ENCODE assay signal across 11 mouse cellular contexts in the genomic region with DNA sequence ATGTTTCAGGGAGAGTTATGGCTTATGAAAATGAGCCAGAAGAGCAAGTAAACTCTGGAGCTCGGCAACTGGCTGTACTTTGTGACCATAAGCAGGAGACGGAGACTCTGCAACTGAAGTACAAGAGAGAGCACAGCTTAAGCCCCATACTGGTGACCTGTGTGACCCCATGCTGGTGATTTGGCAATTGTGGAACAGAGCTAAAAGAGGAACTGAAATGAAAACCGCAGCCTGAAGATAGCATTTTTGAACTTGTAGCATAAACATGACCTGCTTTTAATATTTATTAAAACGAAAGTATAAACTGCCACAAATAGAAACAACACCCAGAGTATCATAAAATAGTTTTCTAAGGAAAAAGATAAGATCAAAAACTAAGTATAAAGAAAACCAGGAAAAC.
DNase-seq lines count a peak whose midpoint lies in the region; ATAC-seq and TF ChIP-seq lines count a peak whose summit lies in the region.
"Had no signal": no experiment of that assay in that cellular context is flagged by ENCODE, and none has a peak within 500 bp of the region (broad histone marks: within the 10 kb centered on the region; RNA-seq: fewer than 3 reads in every experiment).

No protein-coding gene starts in this region.

- peak; percentile 31 for DNase-seq in kidney, adult 2 months
- no peak for DNase-seq in kidney, adult 18-20 months
- peak; percentile 71 for DNase-seq in MEL-GATA-1-ER (ENCODE audit: extremely low read depth, low read depth)
- no peak for DNase-seq in thymus, postnatal 36 days
- DNase-seq in hindbrain, postnatal 0 days (ENCODE audit: low spot score) = no peak
- DNase-seq in layer of hippocampus, adult 11-12 months (ENCODE audit: low spot score) = no peak
- DNase-seq: cerebellum, adult 11-12 months; right cerebral cortex, postnatal 25 days had no signal

- no peak overlapping the region for H3K9ac ChIP-seq in liver, embryonic 16.5 days (ENCODE audit: low read depth, low read length)
- H3K9ac ChIP-seq in hindbrain, postnatal 0 days (replicated peaks; ENCODE audit: low read length) = no peak overlapping the region
- H3K9ac ChIP-seq: neural tube, embryonic 12.5 days had no signal

- no peaks in the 10 kb centered on the region for H3K27me3 ChIP-seq in kidney, adult 2 months (replicated peaks; ENCODE audit: control insufficient read depth, insufficient read depth, low read length)
- H3K27me3 ChIP-seq in liver, embryonic 16.5 days (ENCODE audit: control insufficient read depth, insufficient read depth, low read depth, low read length) = no peaks in the 10 kb centered on the region
- no peaks in the 10 kb centered on the region for H3K27me3 ChIP-seq in hindbrain, postnatal 0 days (ENCODE audit: insufficient read depth, low read length)
- H3K27me3 ChIP-seq: neural tube, embryonic 12.5 days had no signal

- TF ChIP-seq CTCF in kidney, adult 2 months (conservative IDR thresholded peaks at IDR 0.05; ENCODE audit: insufficient read depth, insufficient read length, low read depth, low read length) = no peak
- no peak for TF ChIP-seq CTCF in hindbrain, postnatal 0 days (IDR thresholded peaks at IDR 0.05; ENCODE audit: low read depth)

- no peak overlapping the region for H3K4me2 ChIP-seq in liver, embryonic 16.5 days (ENCODE audit: low read depth, low read length)
- no peak overlapping the region for H3K4me2 ChIP-seq in hindbrain, postnatal 0 days (ENCODE audit: low read depth, low read length)
- H3K4me2 ChIP-seq: neural tube, embryonic 12.5 days had no signal

- ATAC-seq in liver, embryonic 16.5 days (ENCODE audit: low read depth) = 0 out of 2 replicates have a peak, but pooled peaks have one; percentile 32
- ATAC-seq in monocyte, adult 5-6 weeks (replicated peaks; ENCODE audit: insufficient number of reproducible peaks, low FRiP score, low TSS enrichment, poor library complexity, severe bottlenecking) = peak; percentile 82
- no peak for ATAC-seq in hindbrain, postnatal 0 days

- 51% methylated on average over 4 of the region's 4 CpGs for WGBS in kidney, adult 2 months
- WGBS in liver, embryonic 16.5 days (ENCODE audit: insufficient replicate concordance) = 10% methylated on average over 4 of the region's 4 CpGs
- 75% methylated on average over 4 of the region's 4 CpGs for WGBS in hindbrain, postnatal 0 days

- H3K36me3 ChIP-seq in kidney, adult 2 months (ENCODE audit: control insufficient read depth, insufficient read depth, low read length) = no peaks in the 10 kb centered on the region
- H3K36me3 ChIP-seq in liver, embryonic 16.5 days (ENCODE audit: control insufficient read depth, insufficient read depth) = no peaks in the 10 kb centered on the region
- no peaks in the 10 kb centered on the region for H3K36me3 ChIP-seq in hindbrain, postnatal 0 days (ENCODE audit: insufficient read depth, low read length)
- H3K36me3 ChIP-seq: neural tube, embryonic 12.5 days had no signal

- no peak overlapping the region for H3K4me3 ChIP-seq in kidney, adult 2 months (ENCODE audit: insufficient read depth, low read depth, low read length)
- no peak overlapping the region for H3K4me3 ChIP-seq in liver, embryonic 16.5 days (ENCODE audit: low read depth, low read length)
- H3K4me3 ChIP-seq in hindbrain, postnatal 0 days (ENCODE audit: low read length) = no peak overlapping the region
- H3K4me3 ChIP-seq: neural tube, embryonic 12.5 days had no signal

- no peak for TF ChIP-seq POLR2A in kidney, adult 2 months (IDR thresholded peaks at IDR 0.05; ENCODE audit: low read depth, low read length)

- H3K4me1 ChIP-seq in kidney, adult 2 months (ENCODE audit: control insufficient read depth, insufficient read depth, low read length) = no peaks in the 10 kb centered on the region
- peaks cover 17% of the 10 kb centered on the region for H3K4me1 ChIP-seq in liver, embryonic 16.5 days (ENCODE audit: control insufficient read depth, low read depth, low read length)
- H3K4me1 ChIP-seq in hindbrain, postnatal 0 days (ENCODE audit: insufficient read depth, low read length) = no peaks in the 10 kb centered on the region
- H3K4me1 ChIP-seq: neural tube, embryonic 12.5 days had no signal

- no peak overlapping the region for H3K27ac ChIP-seq in kidney, adult 2 months (ENCODE audit: insufficient read depth, low read depth, low read length)
- peak overlapping the region; percentile 71; the same call in 1 of the 2 replicates for H3K27ac ChIP-seq in liver, embryonic 16.5 days (ENCODE audit: low read length)
- H3K27ac ChIP-seq in hindbrain, postnatal 0 days = no peak overlapping the region
- H3K27ac ChIP-seq: neural tube, embryonic 12.5 days had no signal

- no peaks in the 10 kb centered on the region for H3K9me3 ChIP-seq in liver, embryonic 16.5 days (replicated peaks; ENCODE audit: control insufficient read depth, low read length)
- H3K9me3 ChIP-seq in hindbrain, postnatal 0 days (ENCODE audit: low read length) = no peaks in the 10 kb centered on the region
- H3K9me3 ChIP-seq: neural tube, embryonic 12.5 days had no signal

Comparison
In these comparisons a context has a peak if more than half of its experiments do, and no peak if none do; other contexts are left out.
1. DNase-seq: peak in kidney, adult 2 months (single experiment) and MEL-GATA-1-ER (single experiment); none in kidney, adult 18-20 months (single experiment), thymus, postnatal 36 days (0 of 2), hindbrain, postnatal 0 days (single experiment) and layer of hippocampus, adult 11-12 months (single experiment).